Mouse (Mus musculus) myocyte (in vitro differentiated cells): ENCODE measurements around the gene Mier3. TPM values are rescaled to one million over a fixed set of nuclear protein-coding genes. Genes with fewer than 3 reads are reported as not detected.

Source experiments
- H3K27me3 ChIP-seq: one replicate; pipeline ENCODE4 v1.6.1; 2011; ENCODE audit not compliant: control insufficient read depth, insufficient read depth, insufficient read length
- H3K36me3 ChIP-seq: one replicate; pipeline ENCODE4 v1.6.1; 2011; ENCODE audit not compliant: control insufficient read depth, insufficient read depth
- H3K4me2 ChIP-seq: one replicate; pipeline ENCODE4 v1.6.1; 2011; ENCODE audit warnings: low read depth, control low read depth
- H3K4me3 ChIP-seq: one replicate; pipeline ENCODE4 v1.5.1; 2011; ENCODE audit warnings: mild to moderate bottlenecking, control low read depth, moderate library complexity
- H3K79me2 ChIP-seq: one replicate; pipeline ENCODE4 v1.6.1; 2011; ENCODE audit not compliant: control insufficient read depth, insufficient read depth
- H3ac ChIP-seq: one replicate; pipeline ENCODE4 v1.6.1; 2011; ENCODE audit not compliant: control insufficient read depth, insufficient read length
- CEBPB ChIP-seq: IDR thresholded peaks from 2 replicates; pipeline ENCODE4 v1.6.1; 2011; ENCODE audit warnings: mild to moderate bottlenecking, moderate library complexity; ENCODE audit not compliant: poor library complexity, insufficient read depth, severe bottlenecking
- E2F4 ChIP-seq: IDR thresholded peaks from one replicate; pipeline ENCODE4 v1.6.1; 2011; ENCODE audit warnings: mild to moderate bottlenecking, control low read depth, moderate library complexity; ENCODE audit not compliant: insufficient read depth
- MAX ChIP-seq: IDR thresholded peaks from one replicate; pipeline ENCODE4 v1.6.1; 2011; ENCODE audit warnings: low read depth, mild to moderate bottlenecking, control low read depth
- MYOD1 ChIP-seq, 3 experiments: IDR thresholded peaks; one replicate each; pipeline ENCODE4 v1.6.1; 2011; ENCODE audit warnings: control low read depth in 2 of 3, low read depth in 2 of 3, mild to moderate bottlenecking in 2 of 3, moderate library complexity in 1 of 3; ENCODE audit not compliant: insufficient read length in 2 of 3, control insufficient read depth in 1 of 3
- MYOG ChIP-seq, 3 experiments: IDR thresholded peaks; one replicate each; pipeline ENCODE4 v1.6.1; 2011; ENCODE audit warnings: control low read depth in 2 of 3, low read depth in 2 of 3, mild to moderate bottlenecking in 2 of 3; ENCODE audit not compliant: insufficient read length in 2 of 3, control insufficient read depth in 1 of 3, insufficient read depth in 1 of 3
- POLR2A ChIP-seq: IDR thresholded peaks from one replicate; pipeline ENCODE4 v1.6.1; 2011; ENCODE audit warnings: low read depth, mild to moderate bottlenecking, control low read depth, moderate library complexity; ENCODE audit not compliant: insufficient read length
- POLR2AphosphoS2 ChIP-seq: IDR thresholded peaks from one replicate; pipeline ENCODE4 v1.6.1; 2011; ENCODE audit warnings: low read depth, control low read depth; ENCODE audit not compliant: insufficient read length
- REST ChIP-seq: IDR thresholded peaks from one replicate; pipeline ENCODE4 v1.6.1; 2011; ENCODE audit warnings: mild to moderate bottlenecking, control low read depth, moderate library complexity; ENCODE audit not compliant: insufficient read depth, insufficient read length
- SRF ChIP-seq: IDR thresholded peaks from one replicate; pipeline ENCODE4 v1.6.1; 2011; ENCODE audit warnings: low read depth; ENCODE audit not compliant: control insufficient read depth, insufficient read length
- TCF12 ChIP-seq: IDR thresholded peaks from one replicate; pipeline ENCODE4 v1.6.1; 2011; ENCODE audit warnings: mild to moderate bottlenecking, control low read depth; ENCODE audit not compliant: poor library complexity, insufficient read depth, severe bottlenecking
- TCF3 ChIP-seq: IDR thresholded peaks from one replicate; pipeline ENCODE4 v1.6.1; 2011; ENCODE audit warnings: low read depth, control low read depth; ENCODE audit not compliant: insufficient read length
- USF1 ChIP-seq: IDR thresholded peaks from one replicate; pipeline ENCODE4 v1.6.1; 2011; ENCODE audit warnings: low read depth, mild to moderate bottlenecking, control low read depth, moderate library complexity
- polyA plus RNA-seq: library from polyadenylated mRNA; unstranded; fragments of >200 nt; fragmentation: generic; extraction: Trizol; gene quantifications from one replicate; pipeline ENCODE4 v1.2.1, GENCODE M21; 2012; ENCODE audit warnings: missing spikeins

Mier3 gene
- polyA plus RNA-seq, 1 experiment: 3.3 TPM

DNA sequence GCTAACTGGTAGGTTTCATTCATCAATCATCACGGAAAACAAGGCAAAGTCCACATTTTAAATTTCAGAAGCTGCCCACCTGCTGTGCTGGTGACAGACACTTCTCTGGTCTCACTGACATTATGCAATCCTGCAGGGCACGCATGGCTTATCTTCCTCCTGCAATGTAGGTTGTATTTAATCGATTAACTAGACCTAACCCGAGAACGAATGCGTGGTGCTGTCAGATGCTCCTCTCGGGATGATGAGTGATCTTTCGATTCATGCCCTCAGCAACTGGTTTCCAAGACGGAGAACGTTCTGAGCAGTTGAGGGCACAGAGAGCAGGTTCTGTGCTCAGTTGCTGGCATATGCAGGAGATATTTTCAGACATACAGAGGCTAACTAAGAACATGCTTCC lies 24.5 kb upstream of the Mier3 start:
- H3K4me2 ChIP-seq: no peak overlapping the region
- H3K4me3 ChIP-seq: no peak overlapping the region
- H3K27me3 ChIP-seq: peaks cover 20% of the 10 kb centered on the region
- no peaks in the 10 kb centered on the region for H3K36me3 ChIP-seq
- TF ChIP-seq POLR2AphosphoS2 (no peak), E2F4 (no peak), CEBPB (no peak), MAX (no peak)
- H3ac ChIP-seq: no peak overlapping the region
- H3K79me2 ChIP-seq: no peaks in the 10 kb centered on the region

DNA sequence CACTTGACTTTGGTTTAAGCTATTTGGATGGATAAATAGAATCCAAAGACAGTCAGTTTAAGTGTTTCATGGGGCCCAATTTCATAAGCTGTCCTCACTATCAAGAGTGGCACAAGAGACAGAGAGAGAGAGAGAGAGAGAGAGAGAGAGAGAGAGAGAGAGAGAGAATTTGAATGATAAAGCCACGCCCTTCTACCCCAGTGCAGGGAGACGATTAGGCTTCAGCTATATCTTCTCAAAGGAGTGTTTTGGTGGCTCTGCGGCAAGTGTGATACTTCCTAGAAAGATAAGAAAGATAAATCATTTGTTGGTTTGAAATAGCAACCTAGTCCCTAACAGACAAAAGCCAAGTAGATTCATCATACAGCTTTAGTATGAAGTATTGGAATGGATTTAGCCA lies 24.0 kb upstream of the Mier3 start:
- H3ac ChIP-seq: no peak overlapping the region
- no peaks in the 10 kb centered on the region for H3K79me2 ChIP-seq
- TF ChIP-seq POLR2A (no peak), MYOG (IDR thresholded peaks at IDR 0.05; ENCODE audit: control insufficient read depth in 1 of 3, insufficient read depth in 1 of 3, insufficient read length in 2 of 3, low read depth in 2 of 3) (no peak), USF1 (no peak), TCF12 (no peak), REST (no peak), POLR2AphosphoS2 (no peak), CEBPB (no peak), E2F4 (no peak)
- H3K36me3 ChIP-seq: no peaks in the 10 kb centered on the region
- no peak overlapping the region for H3K4me2 ChIP-seq
- no peak overlapping the region for H3K4me3 ChIP-seq
- peaks cover 20% of the 10 kb centered on the region for H3K27me3 ChIP-seq

DNA sequence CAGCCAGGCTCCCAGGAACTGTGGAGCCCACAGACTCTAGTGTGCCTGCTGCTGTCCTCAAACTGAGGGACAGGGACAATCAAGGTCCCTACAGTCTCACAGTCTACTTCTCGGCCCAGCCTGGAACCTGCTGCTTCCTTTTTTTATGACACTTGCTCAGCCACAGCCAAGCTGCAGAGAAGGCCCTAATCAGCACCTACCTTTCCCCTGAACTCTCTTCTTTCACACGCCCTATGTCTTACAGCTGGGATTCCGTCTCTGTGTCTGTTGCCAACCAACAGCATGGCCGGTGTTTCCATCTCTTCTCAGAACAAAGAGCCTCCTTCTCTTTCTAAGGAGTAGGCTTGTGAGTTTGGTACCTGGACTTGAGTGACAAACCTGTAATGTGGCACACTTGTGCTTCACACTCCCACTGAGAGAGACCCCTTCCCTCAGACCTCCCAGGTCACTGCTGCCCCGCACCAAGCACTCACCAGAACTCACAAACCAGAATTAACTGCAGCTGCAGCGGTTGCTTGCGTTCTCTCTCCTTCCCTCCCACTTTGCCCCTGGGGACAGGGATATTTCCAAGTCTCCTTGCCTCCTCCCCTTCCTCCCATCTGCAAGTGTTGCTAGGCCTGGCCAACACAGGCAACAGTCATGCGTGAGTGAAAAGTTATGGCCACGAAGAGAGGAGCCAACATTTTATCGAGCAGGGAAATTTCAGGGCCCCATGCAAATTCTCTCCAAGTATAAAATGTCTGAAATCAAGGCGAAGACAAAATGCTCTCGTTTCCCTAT lies 22.1 kb upstream of the Mier3 start:
- TF ChIP-seq MYOG (IDR thresholded peaks at IDR 0.05; ENCODE audit: control insufficient read depth in 1 of 3, insufficient read depth in 1 of 3, insufficient read length in 2 of 3, low read depth in 2 of 3) (no peak), USF1 (no peak), MYOD1 (IDR thresholded peaks at IDR 0.05; ENCODE audit: control insufficient read depth in 1 of 3, insufficient read length in 2 of 3, low read depth in 2 of 3) (no peak), POLR2A (no peak), CEBPB (no peak), E2F4 (no peak), POLR2AphosphoS2 (no peak), MAX (no peak), TCF3 (no peak), TCF12 (no peak), REST (no peak), SRF (no peak)
- no peaks in the 10 kb centered on the region for H3K79me2 ChIP-seq
- no peak overlapping the region for H3K4me2 ChIP-seq
- H3K36me3 ChIP-seq: no peaks in the 10 kb centered on the region
- H3K27me3 ChIP-seq: peaks cover 20% of the 10 kb centered on the region
- H3ac ChIP-seq: no peak overlapping the region
- H3K4me3 ChIP-seq: no peak overlapping the region

DNA sequence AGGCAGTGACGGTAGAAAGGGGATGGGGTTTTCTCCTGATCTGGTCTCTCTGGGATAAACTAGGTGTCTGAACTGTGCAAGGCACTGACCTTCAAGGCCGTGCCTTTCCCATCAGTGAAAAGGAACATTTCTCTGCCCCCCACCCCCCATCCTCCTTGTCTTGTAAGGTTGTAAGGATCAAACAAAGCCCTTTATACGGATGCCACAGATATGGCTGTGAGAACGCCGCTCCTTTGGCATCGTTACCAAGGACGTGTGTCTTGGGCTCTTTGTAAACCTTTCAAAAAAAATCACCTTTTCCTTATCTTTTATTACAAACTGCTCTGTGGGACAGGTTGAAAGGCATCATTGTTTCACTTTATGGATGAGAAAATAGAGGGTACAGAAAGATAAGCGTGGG lies 21.3 kb upstream of the Mier3 start:
- TF ChIP-seq MAX: no peak
- TF ChIP-seq POLR2AphosphoS2: no peak
- no peak for TF ChIP-seq REST
- TF ChIP-seq TCF12: no peak
- no peak for TF ChIP-seq E2F4
- no peak for TF ChIP-seq CEBPB
- TF ChIP-seq TCF3: no peak
- no peak for TF ChIP-seq POLR2A
- no peak for TF ChIP-seq MYOG (IDR thresholded peaks at IDR 0.05; ENCODE audit: control insufficient read depth in 1 of 3, insufficient read depth in 1 of 3, insufficient read length in 2 of 3, low read depth in 2 of 3)
- no peak for TF ChIP-seq USF1
- no peak for TF ChIP-seq MYOD1 (IDR thresholded peaks at IDR 0.05; ENCODE audit: control insufficient read depth in 1 of 3, insufficient read length in 2 of 3, low read depth in 2 of 3)
- no peak for TF ChIP-seq SRF
- no peak overlapping the region for H3K4me2 ChIP-seq
- H3K79me2 ChIP-seq: no peaks in the 10 kb centered on the region

DNA sequence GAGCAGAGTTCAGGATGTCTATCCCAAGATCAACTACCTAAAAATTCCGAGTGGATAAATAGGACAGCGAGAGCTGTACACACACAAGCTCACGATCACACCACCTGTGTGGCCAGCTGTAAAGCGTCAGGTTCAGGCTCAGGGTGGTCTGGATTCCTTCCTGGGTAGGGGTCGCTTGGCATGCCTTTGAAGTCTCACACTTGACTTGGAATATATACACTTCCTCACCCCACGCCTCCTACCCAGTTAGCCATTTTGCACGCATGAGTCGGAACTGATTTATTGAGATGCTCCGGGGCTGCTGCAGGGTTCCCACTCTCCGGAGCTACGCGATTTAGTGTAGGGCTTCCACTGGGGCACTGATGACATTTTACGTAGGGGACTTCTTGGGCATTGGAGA lies 20.7 kb upstream of the Mier3 start:
- Histone ChIP-seq H3K79me2 (no peaks in the 10 kb centered on the region), H3K27me3 (peaks cover 20% of the 10 kb centered on the region), H3K4me2 (no peak overlapping the region), H3K36me3 (no peaks in the 10 kb centered on the region), H3ac (no peak overlapping the region), H3K4me3 (no peak overlapping the region)
- TF ChIP-seq REST: no peak

More for the DNA sequence above, 21.3 kb upstream of the Mier3 start:
- no peaks in the 10 kb centered on the region for H3K36me3 ChIP-seq
- H3ac ChIP-seq: no peak overlapping the region
- peaks cover 20% of the 10 kb centered on the region for H3K27me3 ChIP-seq
- no peak overlapping the region for H3K4me3 ChIP-seq
